Mouse (Mus musculus): ENCODE data around the gene Maco1.

GRCm38 (mm10) chr4:134851236-134851635 lies 1.9 kb downstream of the Maco1 start:
- TF ChIP-seq POLR2A (IDR thresholded peaks at IDR 0.05; ENCODE audit: low read depth, low read length) (no peak), CTCF (IDR thresholded peaks at IDR 0.05; ENCODE audit: extremely low read depth, insufficient read length, insufficient replicate concordance, low read depth, low read length) (no peak)
